8 mouse cellular contexts compared by ENCODE assay signal in the genomic region with DNA sequence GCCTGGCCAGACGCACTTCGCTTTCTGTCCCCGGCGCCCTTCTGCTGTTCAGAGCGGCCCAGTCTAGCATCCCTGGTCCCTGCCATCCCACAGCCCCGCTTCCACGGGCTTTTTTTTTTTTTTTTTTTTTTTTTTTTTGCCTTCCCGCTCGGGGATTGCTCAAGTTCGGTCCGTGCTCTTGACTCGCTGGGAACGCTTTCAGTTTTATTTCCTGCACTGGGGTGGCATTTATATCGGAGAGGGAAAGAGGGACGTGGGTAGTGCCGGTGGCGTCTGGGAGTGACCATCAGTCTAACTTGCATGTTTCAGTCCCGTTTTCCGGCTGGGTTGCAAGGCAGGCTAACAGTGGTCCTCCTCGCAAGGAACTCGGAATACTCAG. TPM values are rescaled to one million over a fixed set of nuclear protein-coding genes. Genes with fewer than 3 reads are reported as not detected.
DNase-seq lines count a peak whose midpoint lies in the region; ATAC-seq and TF ChIP-seq lines count a peak whose summit lies in the region.

No protein-coding gene starts in this region.

- peak overlapping the region; percentile 95 for H3K9ac ChIP-seq in liver, postnatal 0 days (replicated peaks)
- H3K9ac ChIP-seq in stomach, embryonic 14.5 days (replicated peaks; ENCODE audit: low read depth, low read length) = peak overlapping the region; percentile 85

- H3K27ac ChIP-seq in spleen, adult 2 months (ENCODE audit: insufficient read depth, low read length) = peak overlapping the region; percentile 99
- peak overlapping the region; percentile 99 for H3K27ac ChIP-seq in liver, postnatal 0 days (ENCODE audit: low read depth)
- H3K27ac ChIP-seq in stomach, embryonic 14.5 days (ENCODE audit: low read length) = peak overlapping the region; percentile 92

- peak overlapping the region; percentile 87 for H3K4me2 ChIP-seq in liver, postnatal 0 days (ENCODE audit: low read depth, low read length)
- peak overlapping the region; percentile 52 for H3K4me2 ChIP-seq in stomach, embryonic 14.5 days (replicated peaks; ENCODE audit: low read depth, low read length)

- no peaks in the 10 kb centered on the region for H3K9me3 ChIP-seq in liver, postnatal 0 days (ENCODE audit: low read length)
- H3K9me3 ChIP-seq in stomach, embryonic 14.5 days (ENCODE audit: control insufficient read depth, low read depth, low read length) = no peaks in the 10 kb centered on the region

- no peak for ATAC-seq in liver, postnatal 0 days
- no peak for ATAC-seq in stomach, embryonic 14.5 days (ENCODE audit: insufficient number of reproducible peaks, insufficient read depth, low FRiP score, low read depth)

- no peaks in the 10 kb centered on the region for H3K36me3 ChIP-seq in spleen, adult 2 months (ENCODE audit: control insufficient read depth, insufficient read depth, low read length)
- no peaks in the 10 kb centered on the region; the same call in 1 of the 2 replicates for H3K36me3 ChIP-seq in liver, postnatal 0 days (replicated peaks; ENCODE audit: insufficient read depth, low read length)
- no peaks in the 10 kb centered on the region; the same call in none of the 2 replicates for H3K36me3 ChIP-seq in stomach, embryonic 14.5 days (ENCODE audit: control insufficient read depth, insufficient read depth, low read length)

- TF ChIP-seq EP300 in liver, postnatal 0 days (IDR thresholded peaks at IDR 0.05; ENCODE audit: low read depth) = no peak

- peak; percentile 54 for DNase-seq in cerebellum, adult 9-10 months
- DNase-seq in cerebellum, postnatal 25 days = no peak
- DNase-seq in spleen, adult 2 months (ENCODE audit: low read depth in 1 of 2, low spot score in 2 of 2) = no peak
- no peak for DNase-seq in spleen, postnatal 36 days (ENCODE audit: low spot score in 2 of 2)
- DNase-seq in heart, postnatal 25 days (ENCODE audit: low spot score) = peak; percentile 5
- DNase-seq in liver, postnatal 0 days = no peak
- DNase-seq in thymus, postnatal 10 days (ENCODE audit: low spot score in 2 of 2) = no peak

- no peaks in the 10 kb centered on the region for H3K27me3 ChIP-seq in spleen, adult 2 months (ENCODE audit: control insufficient read depth, insufficient read depth, low read length)
- no peaks in the 10 kb centered on the region for H3K27me3 ChIP-seq in liver, postnatal 0 days (ENCODE audit: insufficient read depth, low read length)
- no peaks in the 10 kb centered on the region for H3K27me3 ChIP-seq in stomach, embryonic 14.5 days (ENCODE audit: control insufficient read depth, insufficient read depth, low read length)

- no peak for TF ChIP-seq POLR2A in spleen, adult 2 months (IDR thresholded peaks at IDR 0.05; ENCODE audit: low read depth, low read length)

- 1% methylated on average over 21 of the region's 21 CpGs for WGBS in spleen, adult 2 months
- WGBS in liver, postnatal 0 days (ENCODE audit: insufficient replicate concordance) = 1% methylated on average over 21 of the region's 21 CpGs
- whole genome bisulfite sequencing in stomach, embryonic 14.5 days = under 1% methylated on average over 21 of the region's 21 CpGs

- peak overlapping the region; percentile 67 for H3K4me3 ChIP-seq in spleen, adult 2 months (ENCODE audit: extremely low read depth, insufficient read depth, insufficient read length)
- peak overlapping the region; percentile 86 for H3K4me3 ChIP-seq in liver, postnatal 0 days (ENCODE audit: low read depth, low read length)
- H3K4me3 ChIP-seq in stomach, embryonic 14.5 days (ENCODE audit: low read depth, low read length) = peak overlapping the region; percentile 90

- intact Hi-C loops in heart, postnatal 25 days (cut with DNase I) = loop anchor here (5.0 to 10.0 kb wide), 3 partner anchors 111 to 1614 kb away; a partner anchor contains a TSS

- H3K4me1 ChIP-seq in spleen, adult 2 months (ENCODE audit: control insufficient read depth, insufficient read depth, insufficient read length) = no peaks in the 10 kb centered on the region; the same call in 1 of the 2 replicates
- H3K4me1 ChIP-seq in liver, postnatal 0 days (ENCODE audit: insufficient read depth) = peaks cover 15% of the 10 kb centered on the region
- peaks cover 11% of the 10 kb centered on the region; the same call in 1 of the 2 replicates for H3K4me1 ChIP-seq in stomach, embryonic 14.5 days (ENCODE audit: control insufficient read depth, insufficient read depth, low read length)

- no peak for TF ChIP-seq CTCF in spleen, adult 2 months (IDR thresholded peaks at IDR 0.05; ENCODE audit: extremely low read depth, insufficient read depth, insufficient read length, insufficient replicate concordance)
- no peak for TF ChIP-seq CTCF in liver, postnatal 0 days (IDR thresholded peaks at IDR 0.05; ENCODE audit: low read depth)

RNA-seq across cellular contexts. Expression of a gene that starts 0.7 kb away (rescaled TPM):
- 12.8 and 16.7 TPM in 2 replicates for polyA plus RNA-seq in spleen, adult 2 months (2012; rRNA removed)
- 10 to 100 TPM; 64.6 to 76.2 TPM for total RNA-seq in heart, postnatal 25 days (2021)
- 31.3 and 31.7 TPM in 2 replicates for polyA plus RNA-seq in liver, postnatal 0 days (2015; fragmentation: Nextera tagmentation; extraction: Ambion mirVana)
- polyA plus RNA-seq in stomach, embryonic 14.5 days (2014; fragmentation: Nextera tagmentation; extraction: Ambion mirVana) = 86.0 and 93.0 TPM in 2 replicates

Comparison
In these comparisons a context has a peak if more than half of its experiments do, and no peak if none do; other contexts are left out.
1. DNase-seq: peak in cerebellum, adult 9-10 months (single experiment) and heart, postnatal 25 days (single experiment); none in cerebellum, postnatal 25 days (0 of 2), spleen, adult 2 months (0 of 2), spleen, postnatal 36 days (0 of 2), liver, postnatal 0 days (single experiment) and thymus, postnatal 10 days (0 of 2).
2. Peak in every context shown above with its lines, with median percentiles within 50 percentile points of each other: H3K27ac ChIP-seq and H3K4me3 ChIP-seq.